8 mouse cellular contexts compared by ENCODE assay signal in genomic region chr7:121120143-121120818, GRCm38 (mm10). TPM values are rescaled to one million over a fixed set of nuclear protein-coding genes. Genes with fewer than 3 reads are reported as not detected.
A peak's percentile ranks its signal among the peaks of the same experiment; 100 is the strongest.
DNase-seq lines count a peak whose midpoint lies in the region; ATAC-seq and TF ChIP-seq lines count a peak whose summit lies in the region.

No protein-coding gene starts in this region.

- no peak overlapping the region for H3K9ac ChIP-seq in embryonic facial prominence, embryonic 14.5 days (ENCODE audit: low read depth, low read length)
- no peak overlapping the region for H3K9ac ChIP-seq in kidney, embryonic 14.5 days (ENCODE audit: low read depth, low read length)
- no peak overlapping the region for H3K9ac ChIP-seq in limb, embryonic 14.5 days (ENCODE audit: low read depth, low read length, severe bottlenecking)

- H3K36me3 ChIP-seq in embryonic facial prominence, embryonic 14.5 days (ENCODE audit: control insufficient read depth, insufficient read depth, low read length) = no peaks in the 10 kb centered on the region
- H3K36me3 ChIP-seq in kidney, embryonic 14.5 days (ENCODE audit: control insufficient read depth, insufficient read depth, low read length) = no peaks in the 10 kb centered on the region
- no peaks in the 10 kb centered on the region for H3K36me3 ChIP-seq in limb, embryonic 14.5 days (ENCODE audit: control insufficient read depth, insufficient read depth, low read length)

- no peak overlapping the region for H3K4me2 ChIP-seq in embryonic facial prominence, embryonic 14.5 days (ENCODE audit: low read depth, low read length)
- no peak overlapping the region for H3K4me2 ChIP-seq in kidney, embryonic 14.5 days (replicated peaks; ENCODE audit: low read depth, low read length)
- no peak overlapping the region for H3K4me2 ChIP-seq in limb, embryonic 14.5 days (replicated peaks; ENCODE audit: low read depth, low read length, severe bottlenecking)

- no peaks in the 10 kb centered on the region for H3K9me3 ChIP-seq in embryonic facial prominence, embryonic 14.5 days (ENCODE audit: control insufficient read depth, low read length)
- no peaks in the 10 kb centered on the region for H3K9me3 ChIP-seq in kidney, embryonic 14.5 days (ENCODE audit: control insufficient read depth, low read length)
- no peaks in the 10 kb centered on the region for H3K9me3 ChIP-seq in limb, embryonic 14.5 days (ENCODE audit: control insufficient read depth, low read length)

- no peak overlapping the region for H3K4me3 ChIP-seq in embryonic facial prominence, embryonic 14.5 days (ENCODE audit: low read depth, low read length)
- no peak overlapping the region for H3K4me3 ChIP-seq in kidney, embryonic 14.5 days (ENCODE audit: low read length)
- no peak overlapping the region for H3K4me3 ChIP-seq in limb, embryonic 14.5 days (replicated peaks; ENCODE audit: low read length)

- DNase-seq in 3134 (ENCODE audit: extremely low read depth, insufficient read length, low spot score) = peak; percentile 27
- peak; percentile 66 to 67 for DNase-seq in adrenal gland, postnatal 4 days (ENCODE audit: low spot score in 2 of 2)
- DNase-seq in embryonic facial prominence, embryonic 14.5 days (ENCODE audit: low spot score) = peak; percentile 86
- DNase-seq in heart, adult 8-10 months (ENCODE audit: low spot score) = peak; percentile 87
- peak; percentile 86 for DNase-seq in limb, embryonic 14.5 days (ENCODE audit: low spot score)
- peak; percentile 76 to 85 for DNase-seq in monocyte, adult 2 months (ENCODE audit: low read depth in 1 of 2, low spot score in 2 of 2)
- DNase-seq in spleen, postnatal 14 days (ENCODE audit: low spot score in 2 of 2) = peak; percentile 30 to 63

- H3K27me3 ChIP-seq in embryonic facial prominence, embryonic 14.5 days (replicated peaks; ENCODE audit: control insufficient read depth, insufficient read depth, low read length) = no peaks in the 10 kb centered on the region
- no peaks in the 10 kb centered on the region for H3K27me3 ChIP-seq in kidney, embryonic 14.5 days (ENCODE audit: control insufficient read depth, insufficient read depth, low read length)
- H3K27me3 ChIP-seq in limb, embryonic 14.5 days (ENCODE audit: control insufficient read depth, insufficient read depth, low read length) = no peaks in the 10 kb centered on the region

- no peak for TF ChIP-seq POLR2A in limb, embryonic 14.5 days (IDR thresholded peaks at IDR 0.05; ENCODE audit: borderline replicate concordance, extremely low read depth, insufficient read depth, insufficient read length)

- 13% methylated on average over 10 of the region's 10 CpGs for WGBS in embryonic facial prominence, embryonic 14.5 days
- WGBS in kidney, embryonic 14.5 days = 11% methylated on average over 10 of the region's 10 CpGs
- 10% methylated on average over 10 of the region's 10 CpGs for WGBS in limb, embryonic 14.5 days

- no peaks in the 10 kb centered on the region for H3K4me1 ChIP-seq in embryonic facial prominence, embryonic 14.5 days (ENCODE audit: control insufficient read depth, insufficient read depth, low read length)
- H3K4me1 ChIP-seq in kidney, embryonic 14.5 days (ENCODE audit: control insufficient read depth, insufficient read depth, low read length) = no peaks in the 10 kb centered on the region
- H3K4me1 ChIP-seq in limb, embryonic 14.5 days (ENCODE audit: control insufficient read depth, insufficient read depth, low read length) = no peaks in the 10 kb centered on the region

- peak; percentile 71 for ATAC-seq in embryonic facial prominence, embryonic 14.5 days (ENCODE audit: low read depth)
- ATAC-seq in kidney, embryonic 14.5 days (ENCODE audit: low FRiP score, low TSS enrichment) = peak; percentile 92
- ATAC-seq in limb, embryonic 14.5 days (ENCODE audit: low FRiP score, low read depth) = peak; percentile 80

- no peak overlapping the region for H3K27ac ChIP-seq in embryonic facial prominence, embryonic 14.5 days (replicated peaks; ENCODE audit: low read depth, low read length)
- H3K27ac ChIP-seq in kidney, embryonic 14.5 days (ENCODE audit: low read depth, low read length) = no peak overlapping the region
- no peak overlapping the region for H3K27ac ChIP-seq in limb, embryonic 14.5 days (replicated peaks; ENCODE audit: low read depth, low read length)

RNA-seq across cellular contexts. Expression of gene Otoa, which starts 38.8 kb away (rescaled TPM):
- 1 to 10 TPM; 1.7 to 1.9 TPM for total RNA-seq in adrenal gland, postnatal 4 days (2021)
- 0.85 and 1.1 TPM in 2 replicates for polyA plus RNA-seq in embryonic facial prominence, embryonic 14.5 days (2014; fragmentation: Nextera tagmentation; extraction: Ambion mirVana)
- under 1 TPM; 0.06 to 0.19 (median 0.06) TPM for total RNA-seq in heart, adult 8-10 months (2022)
- not detected in 2 replicates for polyA plus RNA-seq in kidney, embryonic 14.5 days (2014; fragmentation: Nextera tagmentation; extraction: Ambion mirVana)
- 0.48 and 0.53 TPM in 2 replicates for polyA plus RNA-seq in limb, embryonic 14.5 days (2012; rRNA removed)
- 0.15 and 0.28 TPM in 2 replicates for polyA plus RNA-seq in limb, embryonic 14.5 days (2014; fragmentation: Nextera tagmentation; extraction: Ambion mirVana)

RNA-seq across cellular contexts. Expression of gene Igsf6, which starts 45.9 kb away (rescaled TPM):
- 1 to 10 TPM; 3.0 to 3.4 TPM for total RNA-seq in adrenal gland, postnatal 4 days (2021)
- polyA plus RNA-seq in embryonic facial prominence, embryonic 14.5 days (2014; fragmentation: Nextera tagmentation; extraction: Ambion mirVana) = 2.2 and 2.6 TPM in 2 replicates
- total RNA-seq in heart, adult 8-10 months (2022) = 1 to 10 TPM in 2 of 4 experiments, under 1 TPM in 2; 0.72 to 1.5 (median 1.2) TPM
- polyA plus RNA-seq in kidney, embryonic 14.5 days (2014; fragmentation: Nextera tagmentation; extraction: Ambion mirVana) = 1.4 and 1.7 TPM in 2 replicates
- 0.87 and 0.97 TPM in 2 replicates for polyA plus RNA-seq in limb, embryonic 14.5 days (2012; rRNA removed)
- 1.9 and 2.2 TPM in 2 replicates for polyA plus RNA-seq in limb, embryonic 14.5 days (2014; fragmentation: Nextera tagmentation; extraction: Ambion mirVana)

Comparison
In these comparisons a context has a peak if more than half of its experiments do, and no peak if none do; other contexts are left out.
1. DNase-seq: peak in every context shown above with its lines; median percentile 87 in heart, adult 8-10 months; 86 in embryonic facial prominence, embryonic 14.5 days; 86 in limb, embryonic 14.5 days; 80 in monocyte, adult 2 months; 66 in adrenal gland, postnatal 4 days; 46 in spleen, postnatal 14 days; 27 in 3134.